Mouse (Mus musculus) myocyte (in vitro differentiated cells): ENCODE results near the gene Olfr721-ps1. TPM values are rescaled to one million over a fixed set of nuclear protein-coding genes. Genes with fewer than 3 reads are reported as not detected.

Source experiments
- H3K27me3 ChIP-seq: one replicate; pipeline ENCODE4 v1.6.1; 2011; ENCODE audit not compliant: control insufficient read depth, insufficient read depth, insufficient read length
- H3K36me3 ChIP-seq: one replicate; pipeline ENCODE4 v1.6.1; 2011; ENCODE audit not compliant: control insufficient read depth, insufficient read depth
- H3K4me2 ChIP-seq: one replicate; pipeline ENCODE4 v1.6.1; 2011; ENCODE audit warnings: low read depth, control low read depth
- H3K4me3 ChIP-seq: one replicate; pipeline ENCODE4 v1.5.1; 2011; ENCODE audit warnings: mild to moderate bottlenecking, control low read depth, moderate library complexity
- H3K79me2 ChIP-seq: one replicate; pipeline ENCODE4 v1.6.1; 2011; ENCODE audit not compliant: control insufficient read depth, insufficient read depth
- H3ac ChIP-seq: one replicate; pipeline ENCODE4 v1.6.1; 2011; ENCODE audit not compliant: control insufficient read depth, insufficient read length
- MYOD1 ChIP-seq, 3 experiments: IDR thresholded peaks; one replicate each; pipeline ENCODE4 v1.6.1; 2011; ENCODE audit warnings: control low read depth in 2 of 3, low read depth in 2 of 3, mild to moderate bottlenecking in 2 of 3, moderate library complexity in 1 of 3; ENCODE audit not compliant: insufficient read length in 2 of 3, control insufficient read depth in 1 of 3
- REST ChIP-seq: IDR thresholded peaks from one replicate; pipeline ENCODE4 v1.6.1; 2011; ENCODE audit warnings: mild to moderate bottlenecking, control low read depth, moderate library complexity; ENCODE audit not compliant: insufficient read depth, insufficient read length
- USF1 ChIP-seq: IDR thresholded peaks from one replicate; pipeline ENCODE4 v1.6.1; 2011; ENCODE audit warnings: low read depth, mild to moderate bottlenecking, control low read depth, moderate library complexity
- polyA plus RNA-seq: library from polyadenylated mRNA; unstranded; fragments of >200 nt; fragmentation: generic; extraction: Trizol; gene quantifications from one replicate; pipeline ENCODE4 v1.2.1, GENCODE M21; 2012; ENCODE audit warnings: missing spikeins

Olfr721-ps1 gene
- polyA plus RNA-seq, 1 experiment: not detected

DNA sequence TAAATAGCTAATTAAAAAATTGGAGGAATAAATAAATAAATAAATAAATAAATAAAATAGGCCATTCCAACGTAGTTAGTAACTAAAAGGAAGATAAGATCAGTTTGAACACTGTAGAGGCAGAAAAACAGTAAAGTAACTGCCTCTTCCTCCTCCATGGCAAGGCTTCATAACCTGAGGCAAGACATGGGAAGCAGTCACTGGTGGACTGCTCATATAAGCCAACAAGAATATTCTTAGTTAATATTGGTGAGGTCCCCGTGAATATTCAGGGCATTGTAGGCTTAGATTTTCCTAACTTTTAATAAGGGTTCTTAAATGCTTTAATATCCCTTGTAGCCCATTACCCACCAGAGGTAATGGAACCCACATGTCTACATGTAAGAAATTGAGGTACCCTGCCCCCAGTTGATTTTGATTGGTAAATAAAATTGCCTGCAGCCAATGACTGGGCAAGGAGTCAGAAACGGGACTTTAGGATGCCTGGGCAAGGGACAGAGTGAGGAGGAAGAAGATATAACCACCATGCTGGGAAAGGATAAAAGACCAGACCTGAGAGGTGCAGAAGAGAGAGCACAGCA is 35.1 kb downstream of the Olfr721-ps1 start:
- TF ChIP-seq MYOD1 (IDR thresholded peaks at IDR 0.05; ENCODE audit: control insufficient read depth in 1 of 3, insufficient read length in 2 of 3, low read depth in 2 of 3): no peak
- TF ChIP-seq USF1: no peak
- TF ChIP-seq REST: no peak
- H3ac ChIP-seq: no peak overlapping the region
- no peaks in the 10 kb centered on the region for H3K27me3 ChIP-seq
- H3K4me2 ChIP-seq: no peak overlapping the region
- no peaks in the 10 kb centered on the region for H3K36me3 ChIP-seq
- H3K4me3 ChIP-seq: no peak overlapping the region
- H3K79me2 ChIP-seq: no peaks in the 10 kb centered on the region

Other genes with a start within 250 kb of the Olfr721-ps1 start
- gene Olfr720, start 214.5 kb upstream of the Olfr721-ps1 start, polyA plus RNA-seq: not detected
- 0.01 TPM for gene Olfr31, start 78.5 kb upstream of the Olfr721-ps1 start, polyA plus RNA-seq
- gene Il3ra, start 55.0 kb upstream of the Olfr721-ps1 start, polyA plus RNA-seq: 23.0 TPM